Mouse (Mus musculus) neural tube, postnatal 0 days (tissue): ENCODE results near the gene Spata32. TPM values are rescaled to one million over a fixed set of nuclear protein-coding genes. Genes with fewer than 3 reads are reported as not detected.

Experiments used
- polyA plus RNA-seq: library from polyadenylated mRNA; unstranded; fragments of >200 nt; fragmentation: Nextera tagmentation; extraction: Ambion mirVana; gene quantifications from 2 replicates; pipeline ENCODE4 v1.2.1, GENCODE M21; 2015

Spata32 gene
- polyA plus RNA-seq: 1.3 and 2.1 TPM in 2 replicates

DNA sequence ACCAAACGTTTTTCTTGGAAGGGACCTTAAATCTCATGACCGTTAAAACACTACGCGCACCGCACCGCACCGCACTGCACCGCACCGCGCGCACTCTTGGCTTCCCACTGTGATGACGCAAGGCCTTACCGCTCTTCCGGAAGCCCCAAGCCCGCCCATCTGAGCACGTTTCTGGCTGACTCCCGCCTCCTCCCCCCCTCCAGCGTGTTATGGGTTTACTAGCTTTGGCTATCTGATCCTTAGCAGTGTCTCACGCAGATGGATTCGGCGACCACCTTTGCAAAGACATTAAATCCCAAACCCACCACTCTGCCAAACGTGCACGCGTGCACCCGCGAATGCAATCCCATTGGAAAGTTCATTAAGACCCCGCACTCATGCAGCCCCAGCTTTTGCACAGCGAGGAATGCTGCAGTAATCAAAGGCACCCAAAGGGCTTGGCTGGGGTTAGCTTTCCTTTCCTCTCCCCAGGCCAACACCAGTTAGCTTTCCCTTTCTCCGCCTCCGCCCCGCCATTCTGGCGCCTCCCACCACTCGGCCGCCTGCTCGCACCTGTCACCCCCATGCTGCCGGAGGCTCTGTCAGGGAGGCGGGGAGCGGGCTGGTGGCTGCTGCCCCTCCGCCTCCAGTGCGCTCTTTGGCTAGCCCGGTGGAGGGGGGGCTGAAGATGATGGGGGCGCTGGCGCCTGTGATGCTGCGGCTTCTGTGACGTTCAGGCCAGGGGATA is at the start of gene Spata32:
Spata32 (minus strand) TSS at position 643 of the 727 bp plus-strand sequence.

DNA sequence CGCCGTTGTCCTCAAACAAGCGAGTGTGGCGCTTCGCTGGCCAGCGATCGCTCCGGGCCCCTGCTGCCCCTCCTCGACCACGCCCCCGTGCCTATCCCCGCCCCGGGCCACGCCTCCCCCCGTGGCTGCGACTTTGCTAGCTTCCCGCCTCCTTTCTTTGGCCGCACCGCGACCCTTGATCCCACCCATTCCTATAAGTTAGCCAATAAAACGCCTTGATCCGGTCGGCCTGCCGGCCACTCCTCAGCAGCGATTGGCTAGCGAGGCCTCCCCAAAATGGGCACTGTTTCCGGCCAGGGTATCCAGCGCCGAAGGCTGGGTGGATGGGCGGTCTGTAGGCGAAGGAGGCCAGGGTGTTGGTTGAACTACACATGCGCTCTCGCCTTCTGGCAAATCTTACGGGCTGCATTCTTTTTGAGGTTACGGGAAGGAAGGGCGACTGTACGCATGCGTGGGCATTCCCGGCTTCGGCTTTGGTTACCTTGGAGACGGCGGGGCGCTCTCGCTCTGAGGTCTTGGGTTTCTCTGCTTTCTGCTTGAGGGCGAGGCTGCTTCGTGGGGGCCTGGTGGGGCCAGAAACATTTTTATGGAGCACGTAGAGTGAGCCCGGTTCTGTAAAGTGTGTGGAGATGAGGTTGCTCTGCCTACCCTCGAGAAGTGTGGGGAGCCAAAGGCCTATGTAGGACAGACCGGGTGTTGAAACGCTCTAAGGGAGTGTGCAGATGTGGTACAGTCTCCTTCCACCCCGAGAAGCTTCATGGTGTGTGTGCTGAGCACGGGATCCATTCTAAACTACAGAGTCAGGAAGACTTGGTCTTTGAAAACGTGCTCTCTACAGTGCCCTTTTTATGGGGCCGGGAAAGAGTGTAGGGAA is 49.4 kb upstream of the Spata32 start, which contains the start of gene Map3k14:
Map3k14 (minus strand) TSS at position 127 of the 874 bp plus-strand sequence.

DNA sequence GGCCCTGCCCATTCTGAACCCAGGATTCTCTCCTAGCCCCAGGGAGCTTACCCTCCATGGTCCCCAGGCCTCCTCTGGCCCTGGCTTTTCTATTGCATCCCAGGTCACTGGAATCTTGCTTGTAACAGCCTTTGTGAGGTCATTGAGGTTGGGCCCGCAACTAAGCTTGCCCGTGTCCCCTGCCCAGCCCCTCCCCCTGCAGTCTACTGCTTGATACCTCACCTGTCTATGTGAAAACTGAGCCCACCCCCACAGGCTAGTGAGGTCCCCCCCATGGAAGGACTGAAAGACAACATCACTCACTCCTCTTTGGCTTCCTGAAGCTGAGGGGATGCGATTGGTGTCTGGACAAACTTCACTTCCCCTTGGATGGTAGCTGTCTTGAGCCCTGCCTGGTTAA is 9.8 kb downstream of the Spata32 start, which contains the start of gene 1700023F06Rik:
1700023F06Rik (minus strand) TSS at position 101 of the 400 bp plus-strand sequence.

DNA sequence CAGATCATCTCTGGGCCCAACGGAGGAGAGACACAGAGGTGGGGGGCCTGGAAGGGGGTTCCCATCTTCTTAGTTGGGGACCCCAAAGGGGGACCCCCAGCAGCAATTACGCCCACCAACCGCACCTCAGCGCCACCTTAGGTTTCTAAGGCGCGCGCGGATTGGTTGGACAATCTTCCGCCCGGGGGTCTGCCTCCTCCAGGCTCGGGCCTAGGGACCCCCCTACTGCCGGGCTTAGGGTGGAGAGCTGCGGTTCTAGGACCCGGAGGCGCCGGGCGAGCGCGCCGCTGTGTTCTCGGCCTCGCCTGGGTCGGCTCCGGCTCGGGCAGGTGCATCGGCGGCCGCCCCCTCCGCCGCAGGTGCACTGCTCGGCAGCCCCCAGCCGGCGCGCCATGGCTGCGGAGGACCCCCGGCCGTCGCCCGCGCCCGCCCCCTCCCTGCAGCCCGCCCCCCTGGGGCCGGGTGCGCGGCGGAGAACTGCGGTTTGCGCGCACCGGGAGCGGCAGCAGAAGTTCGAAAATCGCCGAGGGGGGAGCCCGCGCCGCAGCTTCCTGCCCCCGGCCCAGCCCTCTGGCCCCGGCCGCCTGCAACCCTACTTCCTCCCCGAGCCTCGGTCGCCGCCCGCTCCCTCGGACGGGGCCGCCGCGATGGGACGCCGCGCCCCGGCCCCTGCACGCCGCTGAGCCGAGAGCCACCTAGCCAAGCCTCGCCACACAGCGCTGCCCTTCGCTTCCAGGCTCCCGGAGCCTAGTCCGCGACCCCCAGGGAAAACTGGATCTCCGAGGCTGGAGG is 47.5 kb downstream of the Spata32 start, which contains the start of gene Fmnl1:
Fmnl1 (plus strand) TSS at position 614 of the 792 bp plus-strand sequence.

Other genes with a start within 250 kb of the Spata32 start
- gene Nmt1, start 190.2 kb downstream of the Spata32 start, polyA plus RNA-seq: 38.6 and 43.1 TPM in 2 replicates
- 127 and 160 TPM in 2 replicates for gene Dcakd, start 190.1 kb downstream of the Spata32 start, polyA plus RNA-seq
- gene Plcd3, start 116.8 kb downstream of the Spata32 start, polyA plus RNA-seq: 4.8 and 5.2 TPM in 2 replicates
- gene Acbd4, start 116.8 kb downstream of the Spata32 start, polyA plus RNA-seq: 18.0 and 20.0 TPM in 2 replicates
- gene Hexim1, start 102.2 kb downstream of the Spata32 start, polyA plus RNA-seq: 5.9 and 6.1 TPM in 2 replicates
- 34.2 and 34.3 TPM in 2 replicates for gene Hexim2, start 86.0 kb downstream of the Spata32 start, polyA plus RNA-seq
- 8.1 and 11.3 TPM in 2 replicates for gene Fmnl1, start 47.3 kb downstream of the Spata32 start, polyA plus RNA-seq
- 4.7 and 5.5 TPM in 2 replicates for gene 1700023F06Rik, start 9.9 kb downstream of the Spata32 start, polyA plus RNA-seq
- gene Map3k14, start 49.0 kb upstream of the Spata32 start, polyA plus RNA-seq: 2.4 and 3.0 TPM in 2 replicates
- 8.8 and 9.8 TPM in 2 replicates for gene Arhgap27, start 145.3 kb upstream of the Spata32 start, polyA plus RNA-seq
- gene Plekhm1, start 194.3 kb upstream of the Spata32 start, polyA plus RNA-seq: 4.5 and 5.6 TPM in 2 replicates